Mouse (Mus musculus): ENCODE results near the gene Dhx16. TPM values are rescaled to one million over a fixed set of nuclear protein-coding genes. Genes with fewer than 3 reads are reported as not detected.
"Not testable (repeated sequence)": the region's sequence is repeated elsewhere in the genome, so short reads cannot be mapped to it uniquely, and the experiment has no call there.

Gene Dhx16
- total RNA-seq (2015): 87.6 and 118 TPM in 2 replicates
- total RNA-seq (2017): 65.9 and 72.8 TPM in 2 replicates

- peak; percentile 98 for ATAC-seq (ENCODE audit: poor library complexity, severe bottlenecking)
Observed at GRCm38 (mm10) chr17:35879245-35880057, at the start of gene Dhx16. Gene Dhx16 (plus strand): TSS chr17:35879819.

- ATAC-seq (ENCODE audit: poor library complexity, severe bottlenecking): no peak
Observed at GRCm38 (mm10) chr17:35832400-35833238, 47.0 kb upstream of the Dhx16 start.

- ATAC-seq (ENCODE audit: poor library complexity, severe bottlenecking): no peak
Observed at GRCm38 (mm10) chr17:35833239-35833751, 46.3 kb upstream of the Dhx16 start.

GRCm38 (mm10) chr17:35833894-35834293 lies 45.7 kb upstream of the Dhx16 start:
- no peak for ATAC-seq (ENCODE audit: poor library complexity, severe bottlenecking)

- no peak for ATAC-seq (ENCODE audit: poor library complexity, severe bottlenecking)
Observed at GRCm38 (mm10) chr17:35834696-35835422, 44.8 kb upstream of the Dhx16 start.

- ATAC-seq (ENCODE audit: poor library complexity, severe bottlenecking): no peak
Observed at GRCm38 (mm10) chr17:35835424-35836140, 44.0 kb upstream of the Dhx16 start.

- peak; percentile 38 for ATAC-seq (ENCODE audit: poor library complexity, severe bottlenecking)
Observed at GRCm38 (mm10) chr17:35836178-35836965, 43.2 kb upstream of the Dhx16 start.

- ATAC-seq (ENCODE audit: poor library complexity, severe bottlenecking): peak; percentile 9; the same call in 1 of the 2 replicates
Observed at GRCm38 (mm10) chr17:35836991-35837422, 42.6 kb upstream of the Dhx16 start.

GRCm38 (mm10) chr17:35837487-35837886 lies 42.1 kb upstream of the Dhx16 start:
- no peak for ATAC-seq (ENCODE audit: poor library complexity, severe bottlenecking)

- ATAC-seq (ENCODE audit: poor library complexity, severe bottlenecking): peak; percentile 61
Observed at GRCm38 (mm10) chr17:35838122-35838544, 41.5 kb upstream of the Dhx16 start, which contains the start of gene Tubb5. Gene Tubb5 (minus strand): TSS chr17:35838306.

GRCm38 (mm10) chr17:35838570-35838969 lies 41.0 kb upstream of the Dhx16 start:
- ATAC-seq (ENCODE audit: poor library complexity, severe bottlenecking): no peak

GRCm38 (mm10) chr17:35839002-35839401 lies 40.6 kb upstream of the Dhx16 start:
- ATAC-seq (ENCODE audit: poor library complexity, severe bottlenecking): not testable (repeated sequence)

GRCm38 (mm10) chr17:35840561-35840960 lies 39.1 kb upstream of the Dhx16 start:
- no peak for ATAC-seq (ENCODE audit: poor library complexity, severe bottlenecking)

GRCm38 (mm10) chr17:35841076-35841950 lies 38.3 kb upstream of the Dhx16 start, which contains the start of gene Mdc1:
Gene Mdc1 (plus strand): TSS chr17:35841515.
- peak; percentile 82 for ATAC-seq (ENCODE audit: poor library complexity, severe bottlenecking)

- ATAC-seq (ENCODE audit: poor library complexity, severe bottlenecking): no peak
Observed at GRCm38 (mm10) chr17:35842006-35842405, 37.6 kb upstream of the Dhx16 start.

- ATAC-seq (ENCODE audit: poor library complexity, severe bottlenecking): no peak
Observed at GRCm38 (mm10) chr17:35843514-35843913, 36.1 kb upstream of the Dhx16 start.

- ATAC-seq (ENCODE audit: poor library complexity, severe bottlenecking): no peak
Observed at GRCm38 (mm10) chr17:35848112-35848511, 31.5 kb upstream of the Dhx16 start.

- no peak for ATAC-seq (ENCODE audit: poor library complexity, severe bottlenecking)
Observed at GRCm38 (mm10) chr17:35850974-35851373, 28.6 kb upstream of the Dhx16 start.

Data from megakaryocyte, adult 5-6 weeks (primary cell).